Mouse (Mus musculus) cerebellum, postnatal 14 days (tissue): ENCODE measurements at regions not wholly inside any gene's neighbourhood (a gene's known extent, or its start where the extent isn't known, plus 50 kb on each side); places are given as distances from the start of the nearest gene placed in this dataset.
A peak's percentile ranks its signal among the peaks of the same experiment; 100 is the strongest.

Experiments used
- DNase-seq, 2 experiments: peaks; one replicate each; pipeline ENCODE4 v3.0.0; 2021; ENCODE audit warnings: mixed read lengths in 2 of 2

DNA sequence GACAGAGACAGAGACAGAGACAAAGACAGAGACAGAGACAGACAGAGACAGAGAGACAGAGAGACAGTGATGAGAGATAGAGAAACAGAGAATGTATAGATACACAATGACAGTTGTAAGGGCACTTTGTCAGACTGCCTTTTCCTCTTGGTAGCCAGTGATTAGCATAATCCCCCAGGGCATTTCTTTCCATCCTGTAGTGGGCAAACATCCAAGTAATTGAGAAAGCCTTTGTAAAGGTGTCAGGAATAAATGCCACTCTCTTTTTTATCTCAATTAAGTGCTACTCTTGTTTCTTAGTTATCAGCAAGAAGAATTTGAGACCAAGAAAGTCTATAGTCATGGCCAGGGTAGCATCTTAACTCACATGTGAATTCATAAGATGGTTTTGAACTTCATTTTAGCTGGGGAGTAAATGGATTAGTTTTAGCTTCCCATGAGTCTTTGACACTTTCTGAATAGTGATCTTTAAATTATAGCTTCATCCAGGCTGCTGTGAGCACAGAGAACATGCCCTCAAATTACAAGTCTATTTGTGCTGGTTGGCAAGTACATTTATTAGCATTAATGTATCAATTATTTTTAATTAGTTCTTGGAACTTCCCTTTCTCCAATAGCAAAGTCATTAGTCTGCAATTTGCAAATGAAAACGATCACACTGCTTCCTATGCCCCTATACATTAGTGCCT, 1215.9 kb downstream of the Gm9008 start:
- DNase-seq = no peak

- DNase-seq = no peak
These were observed 1243.5 kb downstream of the Gm9008 start for GRCm38 (mm10) chr6:75254076-75254414.

DNA sequence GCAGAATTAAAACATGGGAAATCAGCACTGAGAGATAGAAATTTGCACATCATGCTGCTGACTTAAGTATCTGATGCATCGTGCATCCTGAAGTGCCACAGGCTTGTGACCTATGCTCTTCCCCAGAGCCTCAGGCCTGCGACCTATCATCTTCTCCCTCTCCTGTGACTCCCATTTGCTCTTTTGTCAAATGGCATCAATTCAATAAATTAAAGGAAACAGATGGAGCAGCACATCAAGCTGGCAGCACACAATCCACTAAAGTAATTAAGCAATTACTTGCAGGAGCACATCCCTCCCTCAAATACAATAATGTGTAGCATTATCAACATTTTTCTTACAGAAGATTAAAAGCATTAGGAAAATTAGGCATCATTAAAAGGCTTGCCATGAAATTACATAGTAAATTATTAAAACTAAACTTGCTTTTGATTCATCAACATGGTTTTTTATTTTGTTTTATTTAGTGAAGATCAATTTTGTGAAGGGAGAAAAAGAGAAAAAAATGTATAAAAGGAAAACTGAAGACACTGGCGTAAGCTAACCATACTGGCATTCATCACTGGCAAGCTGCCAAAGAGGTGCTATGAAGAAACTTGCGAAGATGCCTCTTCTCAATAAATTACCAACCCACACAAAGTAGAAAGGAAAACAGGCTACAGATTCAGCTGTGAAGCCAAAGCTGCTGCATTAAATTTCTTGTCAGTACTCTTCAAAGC, 1244.1 kb downstream of the Gm9008 start:
- peak; percentile 47 to 58 for DNase-seq

DNA sequence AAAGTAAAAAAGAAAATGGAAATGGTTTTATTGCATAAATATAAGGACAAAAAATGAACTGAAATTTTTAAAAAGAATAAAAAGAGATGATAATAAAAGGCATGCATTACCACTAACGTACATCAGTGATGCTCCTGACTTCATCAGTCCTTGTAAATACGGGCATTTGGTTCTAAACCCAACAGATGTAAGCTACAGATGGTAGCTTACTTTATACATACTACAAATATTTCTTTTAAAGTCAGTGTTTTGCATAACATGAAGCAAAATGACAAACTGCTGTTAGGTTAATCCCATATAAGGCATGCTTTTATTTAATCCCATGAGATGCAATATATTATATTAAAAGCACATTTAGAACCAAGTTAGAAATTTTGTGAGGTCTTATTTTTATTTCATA, 1282.1 kb downstream of the Gm9008 start:
- no peak for DNase-seq

GRCm38 (mm10) chr6:75212721-75213475, 1284.7 kb downstream of the Gm9008 start:
- DNase-seq = no peak
